Mouse (Mus musculus) ES-Bruce4 (cell line): ENCODE measurements at regions not wholly inside any gene's neighbourhood (a gene's known extent, or its start where the extent isn't known, plus 50 kb on each side); places are given as distances from the start of the nearest gene placed in this dataset.
"Not testable (repeated sequence)": the region's sequence is repeated elsewhere in the genome, so short reads cannot be mapped to it uniquely, and the experiment has no call there.

Experiments used
- H3K27ac ChIP-seq: 2 replicates; pipeline ENCODE4 v1.5.1; 2012; ENCODE audit warnings: low read length, inconsistent platforms; ENCODE audit not compliant: insufficient read depth
- H3K27me3 ChIP-seq: 2 replicates; pipeline ENCODE4 v1.6.1; 2012; ENCODE audit warnings: mild to moderate bottlenecking, low read length, inconsistent platforms; ENCODE audit not compliant: control insufficient read depth, poor library complexity, insufficient read depth, severe bottlenecking
- H3K36me3 ChIP-seq: 2 replicates; pipeline ENCODE4 v1.6.1; 2012; ENCODE audit warnings: inconsistent platforms, mild to moderate bottlenecking, low read length, moderate library complexity; ENCODE audit not compliant: control insufficient read depth, poor library complexity, insufficient read depth, severe bottlenecking
- H3K4me1 ChIP-seq: one replicate; pipeline ENCODE4 v1.8.1; 2011; ENCODE audit warnings: low read length; ENCODE audit not compliant: control insufficient read depth, insufficient read depth
- H3K4me3 ChIP-seq: 2 replicates; pipeline ENCODE4 v1.5.1; 2011; ENCODE audit warnings: low read depth, mild to moderate bottlenecking, low read length
- H3K9ac ChIP-seq: 2 replicates; pipeline ENCODE4 v1.6.1; 2012; ENCODE audit warnings: low read depth, mild to moderate bottlenecking, inconsistent platforms; ENCODE audit not compliant: poor library complexity, severe bottlenecking
- H3K9me3 ChIP-seq: replicated peaks from 2 replicates; pipeline ENCODE4 v1.6.1; 2012; ENCODE audit warnings: mild to moderate bottlenecking, low read length, inconsistent platforms; ENCODE audit not compliant: control insufficient read depth, poor library complexity, insufficient read depth, severe bottlenecking
- CTCF ChIP-seq: IDR thresholded peaks from one replicate; pipeline ENCODE4 v1.8.1; 2011; ENCODE audit warnings: low read depth, low read length
- EP300 ChIP-seq: IDR thresholded peaks from 2 replicates; pipeline ENCODE4 v1.6.1; 2011; ENCODE audit warnings: low read depth, low read length; ENCODE audit not compliant: insufficient read depth
- POLR2A ChIP-seq: IDR thresholded peaks from one replicate; pipeline ENCODE4 v1.8.1; 2011; ENCODE audit warnings: low read length; ENCODE audit not compliant: insufficient read depth

DNA sequence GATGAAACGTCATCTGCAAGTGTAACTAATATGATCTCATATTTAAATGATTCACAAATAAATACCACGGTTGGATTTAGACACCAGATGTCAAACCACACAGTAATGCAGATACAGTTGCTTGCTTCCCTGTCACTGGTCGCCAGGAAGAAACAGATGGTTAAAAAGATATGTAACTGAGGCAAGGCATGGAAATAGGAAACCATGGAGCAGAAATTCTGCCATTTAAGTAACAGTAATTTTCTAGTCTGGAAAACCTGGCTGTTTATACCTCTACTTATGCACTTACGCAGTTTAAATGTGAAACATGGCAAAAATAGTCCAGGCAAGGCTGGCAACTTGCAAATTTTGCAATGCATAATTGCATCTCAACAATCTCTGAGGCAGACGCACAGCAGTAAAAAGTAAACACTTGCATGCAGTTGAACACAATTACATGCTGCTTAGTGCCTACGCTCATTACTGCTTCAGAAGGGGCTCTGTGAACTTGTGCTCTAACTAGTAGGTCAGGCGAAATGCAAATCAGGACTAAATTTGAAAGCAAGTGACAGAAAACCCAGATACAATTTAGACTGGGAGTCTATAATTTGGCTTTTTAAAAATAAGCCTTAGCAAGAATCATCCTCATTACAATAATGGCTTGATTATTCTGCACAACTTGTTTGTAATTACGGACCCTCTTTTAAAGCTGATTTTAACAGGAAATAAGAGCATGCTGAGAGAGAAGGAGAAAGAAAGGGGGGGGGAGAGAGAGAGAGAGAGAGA lies 102.6 kb downstream of the Naa11 start:
- no peaks in the 10 kb centered on the region for H3K4me1 ChIP-seq
- no peak overlapping the region for H3K9ac ChIP-seq
- no peaks in the 10 kb centered on the region for H3K36me3 ChIP-seq
- no peak overlapping the region for H3K27ac ChIP-seq
- no peaks in the 10 kb centered on the region for H3K9me3 ChIP-seq
- TF ChIP-seq EP300 (no peak), CTCF (no peak), POLR2A (no peak)
- H3K4me3 ChIP-seq, result no peak overlapping the region
- H3K27me3 ChIP-seq, result no peaks in the 10 kb centered on the region

DNA sequence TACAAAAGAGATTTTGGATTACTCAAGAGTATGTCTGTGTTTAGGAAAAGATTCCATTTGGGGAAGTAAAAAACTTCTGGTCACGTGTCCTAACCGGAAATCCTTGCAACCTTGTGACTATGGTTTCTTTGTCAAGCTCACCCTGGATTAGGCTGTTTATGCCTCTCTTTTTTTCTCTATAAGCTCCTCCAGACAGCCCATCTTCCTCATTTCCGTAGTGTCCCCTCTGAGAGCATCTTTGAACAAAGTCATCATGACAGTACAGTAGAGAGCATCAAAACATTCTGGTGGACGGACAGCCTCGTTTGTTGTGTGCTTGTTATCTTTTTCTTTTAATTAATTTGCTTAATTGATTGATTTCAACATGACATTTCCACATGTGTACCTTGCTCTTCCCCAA lies 112.7 kb downstream of the Naa11 start:
- H3K4me1 ChIP-seq, result no peaks in the 10 kb centered on the region
- no peak overlapping the region for H3K27ac ChIP-seq
- no peaks in the 10 kb centered on the region for H3K9me3 ChIP-seq
- no peaks in the 10 kb centered on the region for H3K27me3 ChIP-seq
- TF ChIP-seq EP300 (no peak), POLR2A (no peak), CTCF (no peak)
- no peak overlapping the region for H3K9ac ChIP-seq
- no peak overlapping the region for H3K4me3 ChIP-seq
- H3K36me3 ChIP-seq, result no peaks in the 10 kb centered on the region

DNA sequence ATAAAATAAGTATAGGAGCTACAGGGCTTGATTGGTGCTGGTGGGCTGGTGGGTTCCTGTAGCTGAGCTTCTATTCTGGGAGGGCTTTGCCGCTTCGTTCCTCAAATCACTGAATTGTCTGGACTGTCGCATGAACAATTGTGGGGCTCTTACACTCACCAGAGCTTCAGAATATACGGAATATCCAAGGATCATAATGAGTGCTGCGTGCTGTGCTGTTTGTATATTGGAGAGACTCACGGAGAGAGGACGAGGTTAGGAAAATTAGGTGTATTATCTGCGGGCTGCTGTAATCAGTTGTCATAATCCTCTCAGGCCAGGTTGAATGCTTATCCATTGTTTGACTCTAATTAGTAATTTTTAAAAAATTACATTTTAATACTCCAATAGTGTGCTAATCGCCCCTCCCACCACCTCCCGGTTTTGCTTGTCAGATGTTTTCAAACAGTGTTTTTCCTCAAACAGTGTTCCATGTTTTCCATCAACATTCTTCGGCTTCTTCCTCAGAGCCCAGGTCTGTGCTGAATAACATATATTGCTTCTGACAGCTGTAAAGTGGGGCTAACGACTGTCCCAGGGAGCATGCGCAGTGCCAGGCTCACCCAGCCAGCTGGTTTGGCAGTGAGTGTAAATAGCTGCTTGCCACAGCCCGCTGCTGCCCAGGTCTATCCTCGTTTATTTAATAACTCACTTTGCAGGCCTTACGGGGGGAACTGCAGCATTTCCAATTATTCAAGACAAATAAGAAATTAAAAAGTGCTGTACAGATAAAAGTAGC lies 114.2 kb downstream of the Naa11 start:
- Histone ChIP-seq H3K9ac (no peak overlapping the region), H3K36me3 (no peaks in the 10 kb centered on the region), H3K4me1 (no peaks in the 10 kb centered on the region), H3K4me3 (no peak overlapping the region), H3K27me3 (no peaks in the 10 kb centered on the region), H3K27ac (no peak overlapping the region), H3K9me3 (no peaks in the 10 kb centered on the region)
- no peak for TF ChIP-seq POLR2A
- TF ChIP-seq CTCF, result no peak
- no peak for TF ChIP-seq EP300

DNA sequence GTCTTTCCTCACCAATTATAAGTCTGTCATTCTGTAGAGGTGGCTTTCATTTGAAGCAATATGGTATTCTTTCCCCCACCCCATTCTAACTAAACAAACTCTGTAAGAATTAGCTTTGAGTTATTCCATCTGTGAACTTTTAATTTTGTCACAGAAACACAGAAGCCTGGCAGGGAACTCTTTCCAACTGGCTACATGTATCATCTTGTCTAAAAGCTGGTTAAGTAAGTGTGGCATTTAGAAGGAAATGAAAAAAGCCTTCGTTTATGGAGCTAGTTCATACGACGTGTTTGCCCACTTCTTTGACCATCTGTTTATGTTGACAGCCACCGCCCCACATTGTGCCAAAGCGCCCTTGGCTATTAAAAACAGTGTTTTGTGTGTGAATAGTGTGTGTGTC lies 115.5 kb downstream of the Naa11 start:
- H3K36me3 ChIP-seq, result no peaks in the 10 kb centered on the region
- TF ChIP-seq POLR2A (no peak), EP300 (no peak), CTCF (no peak)
- no peaks in the 10 kb centered on the region for H3K4me1 ChIP-seq

DNA sequence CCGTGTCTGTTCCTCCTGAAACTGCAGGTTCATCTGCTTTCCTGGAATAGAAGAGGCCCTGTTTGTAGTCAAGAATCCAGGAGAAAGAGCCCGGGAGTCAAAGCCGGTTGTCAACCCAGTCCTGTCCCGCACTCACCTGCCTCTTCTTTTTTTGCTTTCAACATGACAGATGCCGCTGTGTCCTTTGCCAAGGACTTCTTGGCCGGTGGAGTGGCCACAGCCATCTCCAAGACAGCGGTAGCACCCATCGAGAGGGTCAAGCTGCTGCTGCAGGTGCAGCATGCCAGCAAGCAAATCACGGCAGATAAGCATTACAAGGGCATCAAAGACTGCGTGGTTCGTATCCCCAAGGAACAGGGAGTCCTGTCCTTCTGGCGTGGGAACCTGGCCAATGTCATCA lies 127.5 kb downstream of the Naa11 start:
- H3K4me1 ChIP-seq, H3K4me3 ChIP-seq, H3K9me3 ChIP-seq, H3K27me3 ChIP-seq, H3K36me3 ChIP-seq, H3K27ac ChIP-seq, H3K9ac ChIP-seq: not testable (repeated sequence)

More for the DNA sequence above, 115.5 kb downstream of the Naa11 start:
- H3K9me3 ChIP-seq, result no peaks in the 10 kb centered on the region
- H3K27me3 ChIP-seq, result no peaks in the 10 kb centered on the region
- H3K9ac ChIP-seq, result no peak overlapping the region
- H3K27ac ChIP-seq, result no peak overlapping the region
- H3K4me3 ChIP-seq, result no peak overlapping the region

DNA sequence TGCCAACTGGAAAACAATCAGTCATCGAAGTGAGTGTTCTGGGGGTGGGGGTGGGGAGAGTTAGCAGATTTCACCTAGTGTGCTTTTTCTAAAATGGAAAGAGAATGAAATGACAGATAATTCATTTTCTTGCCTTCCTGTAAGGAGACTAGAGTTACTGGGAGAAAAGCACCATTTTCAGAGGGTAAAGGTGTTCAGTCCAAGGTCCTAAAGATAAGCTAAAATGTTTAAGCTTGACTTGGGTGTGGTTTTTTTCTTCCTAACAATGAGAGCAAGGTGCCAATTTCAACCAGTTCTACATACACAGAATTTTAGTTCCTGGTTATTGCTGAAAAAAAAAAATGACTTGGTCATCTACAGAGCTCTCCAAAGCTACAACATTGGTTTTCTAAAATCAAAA lies 135.1 kb downstream of the Naa11 start:
- H3K4me3 ChIP-seq, result no peak overlapping the region
- H3K9ac ChIP-seq, result no peak overlapping the region
- TF ChIP-seq POLR2A (no peak), EP300 (no peak), CTCF (no peak)
- no peak overlapping the region for H3K27ac ChIP-seq
- no peaks in the 10 kb centered on the region for H3K27me3 ChIP-seq
- H3K36me3 ChIP-seq, result no peaks in the 10 kb centered on the region
- no peaks in the 10 kb centered on the region for H3K9me3 ChIP-seq
- H3K4me1 ChIP-seq, result no peaks in the 10 kb centered on the region
